Mouse (Mus musculus) brain, adult 2 months (tissue): Measurements from ENCODE around the gene Tmem119.
"Not testable (repeated sequence)": the region's sequence is repeated elsewhere in the genome, so short reads cannot be mapped to it uniquely, and the experiment has no call there.

Experiments
- DNase-seq: peaks from one replicate; pipeline ENCODE4 v3.0.0; 2011; ENCODE audit warnings: low read depth, low spot score

The Tmem119 gene

GRCm38 (mm10) chr5:113789075-113789788 lies 11.1 kb downstream of the Tmem119 start:
- DNase-seq: no peak

GRCm38 (mm10) chr5:113788645-113789044 lies 11.7 kb downstream of the Tmem119 start:
- no peak for DNase-seq

DNA sequence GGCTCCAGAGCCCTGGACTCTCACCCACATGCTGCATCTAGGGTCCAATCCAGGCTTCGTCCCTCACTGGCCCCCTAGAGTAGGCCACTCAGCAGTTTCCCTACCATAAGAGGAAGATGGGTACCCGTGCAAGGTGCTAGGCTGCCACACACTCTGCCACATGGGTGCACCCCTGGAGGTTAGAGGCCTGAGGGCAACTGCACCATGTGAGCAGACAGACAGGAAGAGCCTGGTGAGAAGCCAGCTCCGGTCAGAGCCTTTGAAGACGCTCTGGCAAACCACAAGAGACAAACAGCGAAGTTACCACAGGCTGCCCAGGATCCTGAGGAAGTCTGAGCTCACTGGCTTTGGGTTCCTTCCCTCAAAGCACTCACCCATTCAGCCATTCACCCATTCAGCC lies 13.3 kb downstream of the Tmem119 start:
- peak; percentile 65 for DNase-seq

DNA sequence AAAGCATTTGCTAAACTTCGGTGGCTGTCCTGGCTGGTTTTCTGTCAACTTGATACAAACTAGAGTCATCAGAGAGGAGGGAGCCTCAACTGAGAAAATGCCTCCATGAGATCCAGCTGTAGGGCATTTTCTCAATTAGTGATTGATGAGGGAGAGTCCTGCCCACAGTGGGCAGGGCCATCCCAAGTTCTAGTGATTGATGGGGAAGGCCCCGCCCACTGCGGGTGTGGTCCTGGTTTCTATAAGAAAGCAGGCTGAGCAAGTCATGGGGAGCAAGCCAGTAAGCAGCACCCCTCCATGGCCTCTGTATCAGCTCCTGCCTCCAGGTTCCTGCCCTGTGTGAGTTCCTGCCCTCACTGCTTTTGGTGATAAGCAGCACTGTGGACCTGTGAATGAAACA lies 16.2 kb downstream of the Tmem119 start:
- not testable (repeated sequence) for DNase-seq

- peak; percentile 71 for DNase-seq
These were observed 16.7 kb downstream of the Tmem119 start for GRCm38 (mm10) chr5:113783581-113784001.

DNA sequence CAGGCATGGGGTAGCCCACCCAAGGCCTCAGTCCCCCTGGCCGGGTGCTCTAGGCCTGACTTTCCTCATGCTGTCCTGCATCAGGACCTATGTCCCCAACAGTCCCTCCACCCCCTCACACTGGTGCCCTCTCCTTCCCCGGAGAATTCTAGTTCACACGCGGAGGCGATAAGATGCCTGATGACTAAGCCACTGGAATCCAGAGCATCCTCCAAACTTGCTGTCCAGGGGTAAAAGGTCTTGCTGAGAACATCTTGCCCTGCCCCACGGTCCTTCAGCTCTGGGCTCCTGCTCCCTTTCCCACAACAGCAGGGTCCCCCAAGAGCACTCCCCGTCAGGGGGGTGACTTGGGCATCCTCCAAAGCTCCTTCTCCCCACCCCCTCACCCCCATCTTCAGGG lies 17.7 kb downstream of the Tmem119 start:
- DNase-seq: no peak

DNA sequence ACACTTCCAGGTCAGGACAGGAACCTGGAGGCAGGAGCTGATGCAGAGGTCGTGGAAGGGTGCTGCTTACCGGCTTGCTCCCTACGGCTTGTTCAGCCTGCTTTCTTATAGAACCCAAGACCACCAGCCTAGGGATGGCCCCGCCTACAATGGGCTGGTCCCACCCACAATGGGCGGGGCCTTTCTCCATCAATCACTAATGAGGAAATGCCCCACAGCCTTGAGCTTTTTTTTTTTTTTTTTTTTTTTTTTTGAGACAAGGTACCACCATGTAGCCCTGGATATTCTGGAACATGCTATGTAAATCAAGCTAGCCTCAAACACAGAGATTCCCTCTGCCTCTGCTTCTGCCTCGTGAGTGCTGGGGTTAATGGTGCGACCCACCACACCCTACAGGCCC lies 18.4 kb downstream of the Tmem119 start:
- no peak for DNase-seq

- DNase-seq: peak; percentile 55
These were observed 19.1 kb downstream of the Tmem119 start for GRCm38 (mm10) chr5:113781254-113781653.

GRCm38 (mm10) chr5:113780763-113781162 lies 19.6 kb downstream of the Tmem119 start:
- DNase-seq: peak; percentile 56

- no peak for DNase-seq
These were observed 20.1 kb downstream of the Tmem119 start for GRCm38 (mm10) chr5:113780082-113780752.

- DNase-seq: no peak
These were observed 20.7 kb downstream of the Tmem119 start for GRCm38 (mm10) chr5:113779569-113779968.

DNA sequence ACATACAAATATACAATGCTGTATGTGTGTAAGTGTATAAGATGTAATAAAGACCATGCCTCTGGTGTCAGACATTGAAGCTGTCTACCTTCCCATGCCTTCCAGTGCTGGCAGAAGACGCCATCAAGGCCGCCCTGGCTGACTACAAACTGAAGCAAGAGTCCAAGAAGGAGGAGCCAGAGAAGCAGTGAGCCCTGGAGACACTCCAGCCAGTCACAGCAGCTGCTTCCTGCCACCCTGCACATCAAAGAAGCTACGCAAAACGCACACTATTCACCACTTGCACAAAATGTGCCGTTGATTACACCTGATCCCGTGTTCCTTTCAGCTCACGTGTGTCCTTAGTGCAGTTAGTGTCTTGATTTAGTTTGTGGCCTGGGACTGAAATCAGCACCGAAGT lies 22.6 kb downstream of the Tmem119 start:
- DNase-seq: not testable (repeated sequence)

- peak; percentile 43 for DNase-seq
These were observed 23.5 kb downstream of the Tmem119 start for GRCm38 (mm10) chr5:113776896-113777226.

- DNase-seq: no peak
These were observed 24.0 kb downstream of the Tmem119 start for GRCm38 (mm10) chr5:113776128-113776895.

GRCm38 (mm10) chr5:113775585-113775984 lies 24.7 kb downstream of the Tmem119 start:
- no peak for DNase-seq

DNA sequence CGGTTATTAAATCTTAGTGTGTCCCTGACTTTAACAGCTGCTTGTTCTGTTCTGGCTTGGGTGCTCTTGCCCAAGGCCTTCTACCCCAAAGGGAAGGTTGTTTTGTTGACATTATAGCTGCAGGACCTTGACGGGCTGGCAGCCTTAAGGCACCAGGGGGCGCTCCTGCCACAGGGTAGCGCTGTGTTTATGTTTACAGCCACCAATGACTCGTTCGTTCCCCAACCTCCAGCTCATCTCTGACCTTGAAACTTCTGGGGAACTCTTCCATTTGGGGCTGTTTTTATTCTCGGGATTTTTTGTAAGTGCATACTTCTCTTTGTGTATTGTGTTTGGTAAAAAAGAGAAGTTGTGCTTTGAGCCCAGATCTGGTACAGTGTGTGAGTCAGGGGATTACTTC lies 26.7 kb downstream of the Tmem119 start:
- DNase-seq: peak; percentile 83

DNA sequence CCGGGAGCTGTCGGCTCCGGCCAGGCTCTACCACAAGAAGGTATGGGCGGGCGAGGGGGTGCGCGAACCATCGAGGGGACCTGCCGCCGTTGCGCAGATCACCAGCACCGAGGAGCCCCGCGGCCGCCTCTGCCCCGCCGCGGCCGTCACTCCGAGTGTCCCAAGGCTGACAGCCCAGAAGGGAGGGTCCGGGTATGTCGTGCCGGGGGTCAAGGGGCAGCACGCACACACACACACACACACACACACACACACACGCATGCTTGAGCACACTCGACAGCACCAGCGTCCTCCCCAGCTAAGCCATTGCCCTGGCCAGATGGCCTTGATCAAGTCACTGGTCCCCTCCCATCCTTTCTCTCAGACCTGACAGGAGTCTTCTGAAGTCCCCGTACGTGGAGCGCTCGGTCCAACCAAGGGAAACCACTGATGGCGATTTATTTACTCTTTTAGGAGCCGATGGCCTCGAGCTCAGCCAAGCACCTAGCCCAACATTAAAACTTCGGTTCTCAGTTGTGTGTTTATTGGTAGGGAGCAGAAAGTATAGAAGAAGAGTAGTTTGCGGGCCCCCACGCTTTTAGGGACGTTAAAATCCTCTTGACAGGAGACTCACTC lies 27.3 kb downstream of the Tmem119 start:
- DNase-seq: no peak

DNA sequence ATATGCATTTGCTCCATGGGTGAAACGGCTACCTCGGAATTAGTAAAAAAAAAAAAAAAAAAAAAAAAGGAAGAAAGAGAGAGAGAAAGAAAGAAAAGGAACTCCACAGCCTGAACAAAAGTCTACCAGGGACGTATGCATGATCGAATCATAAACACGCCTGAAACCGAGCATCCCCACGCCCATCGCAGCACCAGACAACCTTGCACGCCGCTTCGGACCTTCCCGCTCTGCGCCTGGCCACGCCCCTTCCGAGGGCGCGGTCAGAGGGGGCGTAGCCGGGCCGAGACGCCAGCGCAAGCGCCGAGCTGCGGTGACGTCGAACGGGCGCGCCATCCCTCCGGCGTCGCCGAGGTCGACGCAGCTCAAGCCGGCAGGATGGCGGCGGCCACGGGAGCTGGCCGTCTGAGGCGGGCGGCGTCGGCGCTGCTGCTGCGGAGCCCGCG lies 27.8 kb downstream of the Tmem119 start, which contains the start of the genes Sart3 and Iscu:
Gene Sart3 (minus strand): TSS at position 61 of the 446 bp plus-strand sequence.
Gene Iscu (plus strand): TSS at position 299 of the 446 bp plus-strand sequence.
- peak; percentile 98 for DNase-seq

- peak; percentile 97 for DNase-seq
These were observed 28.8 kb downstream of the Tmem119 start for GRCm38 (mm10) chr5:113771213-113772162.

GRCm38 (mm10) chr5:113768806-113769205 lies 31.5 kb downstream of the Tmem119 start:
- DNase-seq: peak; percentile 66
